Mouse (Mus musculus) forebrain, embryonic 12.5 days (tissue): ENCODE data around the gene Stpg2. TPM values are rescaled to one million over a fixed set of nuclear protein-coding genes. Genes with fewer than 3 reads are reported as not detected.
"Not testable (repeated sequence)": the region's sequence is repeated elsewhere in the genome, so short reads cannot be mapped to it uniquely, and the experiment has no call there.

Experiments
- ATAC-seq: fragments of 200-750 bp; cut with Nextera tagmentation; 2 replicates; pipeline ENCODE4 v1.8.0; 2017; ENCODE audit warnings: moderate TSS enrichment; ENCODE audit not compliant: low FRiP score
- H3K27ac ChIP-seq: fragments of 300-500 bp; sonication (generic); 2 replicates; pipeline ENCODE4 v1.5.1; 2016; ENCODE audit warnings: mild to moderate bottlenecking
- H3K27me3 ChIP-seq: fragments of 300-500 bp; sonication (generic); 2 replicates; pipeline ENCODE4 v1.6.1; 2016; ENCODE audit warnings: mild to moderate bottlenecking
- H3K36me3 ChIP-seq: fragments of 300-500 bp; sonication (generic); replicated peaks from 2 replicates; pipeline ENCODE4 v1.6.1; 2016; ENCODE audit warnings: mild to moderate bottlenecking
- H3K4me1 ChIP-seq: fragments of 300-500 bp; sonication (generic); 2 replicates; pipeline ENCODE4 v1.6.1; 2016
- H3K4me2 ChIP-seq: fragments of 300-500 bp; sonication (generic); 2 replicates; pipeline ENCODE4 v1.6.1; 2016; ENCODE audit warnings: mild to moderate bottlenecking, moderate library complexity
- H3K4me3 ChIP-seq: fragments of 300-500 bp; sonication (generic); replicated peaks from 2 replicates; pipeline ENCODE4 v1.5.1; 2016; ENCODE audit warnings: mild to moderate bottlenecking
- H3K9ac ChIP-seq: fragments of 300-500 bp; sonication (generic); 2 replicates; pipeline ENCODE4 v1.6.1; 2016; ENCODE audit warnings: mild to moderate bottlenecking
- H3K9me3 ChIP-seq: fragments of 300-500 bp; sonication (generic); 2 replicates; pipeline ENCODE4 v1.6.1; 2016
- WGBS: fragments of 180-500 bp; shearing (Covaris S2); methylation state at CpG from one replicate; pipeline ENCODE4 v1.1.7; 2016; 5-methylcytosine and 5-hydroxymethylcytosine counted together
- polyA plus RNA-seq: library from polyadenylated mRNA; unstranded; fragments of >200 nt; fragmentation: Nextera tagmentation; extraction: Ambion mirVana; gene quantifications from 2 replicates; pipeline ENCODE4 v1.2.1, GENCODE M21; 2016

The Stpg2 gene
- polyA plus RNA-seq, 1 experiment from 2014 or later: 0.23 TPM

GRCm38 (mm10) chr3:139245219-139245618 is 39.7 kb downstream of the Stpg2 start:
- WGBS: 82% methylated on average over 2 of the region's 2 CpGs
- Histone ChIP-seq H3K9ac (no peak overlapping the region), H3K4me3 (no peak overlapping the region), H3K4me2 (no peak overlapping the region), H3K4me1 (no peaks in the 10 kb centered on the region), H3K27ac (no peak overlapping the region), H3K9me3 (no peaks in the 10 kb centered on the region), H3K27me3 (no peaks in the 10 kb centered on the region), H3K36me3 (no peaks in the 10 kb centered on the region)
- no peak for ATAC-seq

GRCm38 (mm10) chr3:139246508-139246907 is 41.0 kb downstream of the Stpg2 start:
- Histone ChIP-seq H3K27ac (no peak overlapping the region), H3K27me3 (no peaks in the 10 kb centered on the region), H3K9ac (no peak overlapping the region), H3K36me3 (no peaks in the 10 kb centered on the region), H3K4me2 (no peak overlapping the region), H3K4me1 (no peaks in the 10 kb centered on the region), H3K4me3 (no peak overlapping the region), H3K9me3 (no peaks in the 10 kb centered on the region)
- ATAC-seq: no peak
- 60% methylated on average over 4 of the region's 4 CpGs for WGBS

- not testable (repeated sequence) for H3K9ac ChIP-seq, H3K36me3 ChIP-seq, H3K4me3 ChIP-seq, H3K27me3 ChIP-seq, H3K4me2 ChIP-seq, ATAC-seq, H3K27ac ChIP-seq, H3K4me1 ChIP-seq, H3K9me3 ChIP-seq
- 91% methylated on average over 4 of the region's 4 CpGs for WGBS
These were observed 56.9 kb downstream of the Stpg2 start for GRCm38 (mm10) chr3:139262359-139262758.

GRCm38 (mm10) chr3:139297909-139298308 is 92.4 kb downstream of the Stpg2 start:
- no peaks in the 10 kb centered on the region for H3K4me1 ChIP-seq
- H3K36me3 ChIP-seq: no peaks in the 10 kb centered on the region
- no peak overlapping the region for H3K4me3 ChIP-seq
- H3K27ac ChIP-seq: no peak overlapping the region
- H3K9ac ChIP-seq: no peak overlapping the region
- no peaks in the 10 kb centered on the region for H3K9me3 ChIP-seq
- H3K27me3 ChIP-seq: no peaks in the 10 kb centered on the region
- no peak for ATAC-seq
- no peak overlapping the region for H3K4me2 ChIP-seq

GRCm38 (mm10) chr3:139308078-139308809 is 102.8 kb downstream of the Stpg2 start:
- no peak overlapping the region for H3K4me2 ChIP-seq
- no peak overlapping the region for H3K9ac ChIP-seq
- H3K4me1 ChIP-seq: no peaks in the 10 kb centered on the region
- H3K4me3 ChIP-seq: no peak overlapping the region
- WGBS: 58% methylated on average over 7 of the region's 7 CpGs
- no peak for ATAC-seq
- H3K27me3 ChIP-seq: no peaks in the 10 kb centered on the region
- no peaks in the 10 kb centered on the region for H3K36me3 ChIP-seq
- H3K9me3 ChIP-seq: no peaks in the 10 kb centered on the region
- no peak overlapping the region for H3K27ac ChIP-seq

- Histone ChIP-seq H3K36me3 (no peaks in the 10 kb centered on the region), H3K27me3 (no peaks in the 10 kb centered on the region), H3K27ac (no peak overlapping the region), H3K4me1 (no peaks in the 10 kb centered on the region), H3K9ac (no peak overlapping the region), H3K9me3 (no peaks in the 10 kb centered on the region), H3K4me2 (no peak overlapping the region), H3K4me3 (no peak overlapping the region)
- WGBS: 85% methylated on average over 2 of the region's 2 CpGs
- ATAC-seq: no peak
These were observed 106.2 kb downstream of the Stpg2 start for GRCm38 (mm10) chr3:139311721-139312120.

GRCm38 (mm10) chr3:139380494-139380893 is 175.0 kb downstream of the Stpg2 start:
- H3K4me3 ChIP-seq: no peak overlapping the region
- no peak overlapping the region for H3K9ac ChIP-seq
- no peaks in the 10 kb centered on the region for H3K9me3 ChIP-seq
- no peak for ATAC-seq
- WGBS: 92% methylated on average over 3 of the region's 3 CpGs
- H3K27ac ChIP-seq: no peak overlapping the region
- H3K4me2 ChIP-seq: no peak overlapping the region
- H3K27me3 ChIP-seq: no peaks in the 10 kb centered on the region
- no peaks in the 10 kb centered on the region for H3K4me1 ChIP-seq
- no peaks in the 10 kb centered on the region for H3K36me3 ChIP-seq

GRCm38 (mm10) chr3:139397077-139397865 is 191.8 kb downstream of the Stpg2 start:
- Histone ChIP-seq H3K4me2 (no peak overlapping the region), H3K9ac (no peak overlapping the region), H3K4me1 (0 out of 2 replicates have a peak, but pooled peaks cover 5% of the 10 kb centered on the region), H3K27me3 (no peaks in the 10 kb centered on the region), H3K36me3 (no peaks in the 10 kb centered on the region), H3K27ac (no peak overlapping the region), H3K4me3 (no peak overlapping the region), H3K9me3 (peaks cover 6% of the 10 kb centered on the region)
- 61% methylated on average over 9 of the region's 9 CpGs for WGBS
- no peak for ATAC-seq

- Histone ChIP-seq H3K36me3 (no peaks in the 10 kb centered on the region), H3K4me2 (no peak overlapping the region), H3K9ac (no peak overlapping the region), H3K4me3 (no peak overlapping the region), H3K27ac (no peak overlapping the region), H3K9me3 (no peaks in the 10 kb centered on the region), H3K4me1 (no peaks in the 10 kb centered on the region), H3K27me3 (no peaks in the 10 kb centered on the region)
- 84% methylated on average over 3 of the region's 3 CpGs for WGBS
- no peak for ATAC-seq
These were observed 199.2 kb downstream of the Stpg2 start for GRCm38 (mm10) chr3:139404673-139405072.

- Histone ChIP-seq H3K4me3 (no peak overlapping the region), H3K36me3 (no peaks in the 10 kb centered on the region), H3K9ac (no peak overlapping the region), H3K9me3 (no peaks in the 10 kb centered on the region), H3K27me3 (no peaks in the 10 kb centered on the region), H3K27ac (no peak overlapping the region), H3K4me2 (no peak overlapping the region), H3K4me1 (no peaks in the 10 kb centered on the region)
- no peak; the same call in 1 of the 2 replicates for ATAC-seq
- WGBS: 57% methylated on average over 5 of the region's 5 CpGs
These were observed 213.6 kb downstream of the Stpg2 start for GRCm38 (mm10) chr3:139419142-139419541.

- no peaks in the 10 kb centered on the region for H3K9me3 ChIP-seq
- WGBS: 83% methylated on average over 7 of the region's 7 CpGs
- no peak overlapping the region for H3K4me2 ChIP-seq
- no peak overlapping the region for H3K9ac ChIP-seq
- no peaks in the 10 kb centered on the region for H3K27me3 ChIP-seq
- no peak for ATAC-seq
- H3K4me3 ChIP-seq: no peak overlapping the region
- no peaks in the 10 kb centered on the region for H3K36me3 ChIP-seq
- no peak overlapping the region for H3K27ac ChIP-seq
- no peaks in the 10 kb centered on the region for H3K4me1 ChIP-seq
These were observed 236.7 kb downstream of the Stpg2 start for GRCm38 (mm10) chr3:139442170-139442569.

GRCm38 (mm10) chr3:139495939-139496338 is 290.4 kb downstream of the Stpg2 start:
- Histone ChIP-seq H3K27me3 (no peaks in the 10 kb centered on the region), H3K4me2 (no peak overlapping the region), H3K4me1 (no peaks in the 10 kb centered on the region), H3K36me3 (no peaks in the 10 kb centered on the region), H3K9me3 (no peaks in the 10 kb centered on the region), H3K27ac (no peak overlapping the region), H3K9ac (no peak overlapping the region), H3K4me3 (no peak overlapping the region)
- WGBS: 63% methylated on average over 3 of the region's 3 CpGs
- no peak for ATAC-seq

GRCm38 (mm10) chr3:139502216-139502615 is 296.7 kb downstream of the Stpg2 start:
- no peaks in the 10 kb centered on the region for H3K4me1 ChIP-seq
- no peak overlapping the region for H3K4me2 ChIP-seq
- no peak overlapping the region for H3K9ac ChIP-seq
- WGBS: 42% methylated on average over 5 of the region's 5 CpGs
- no peak overlapping the region for H3K4me3 ChIP-seq
- H3K27ac ChIP-seq: no peak overlapping the region
- no peaks in the 10 kb centered on the region for H3K36me3 ChIP-seq
- H3K9me3 ChIP-seq: no peaks in the 10 kb centered on the region
- no peaks in the 10 kb centered on the region for H3K27me3 ChIP-seq
- no peak for ATAC-seq
